Mouse (Mus musculus): ENCODE measurements at regions not wholly inside any gene's neighbourhood (a gene's known extent, or its start where the extent isn't known, plus 50 kb on each side); places are given as distances from the start of the nearest gene placed in this dataset.

DNA sequence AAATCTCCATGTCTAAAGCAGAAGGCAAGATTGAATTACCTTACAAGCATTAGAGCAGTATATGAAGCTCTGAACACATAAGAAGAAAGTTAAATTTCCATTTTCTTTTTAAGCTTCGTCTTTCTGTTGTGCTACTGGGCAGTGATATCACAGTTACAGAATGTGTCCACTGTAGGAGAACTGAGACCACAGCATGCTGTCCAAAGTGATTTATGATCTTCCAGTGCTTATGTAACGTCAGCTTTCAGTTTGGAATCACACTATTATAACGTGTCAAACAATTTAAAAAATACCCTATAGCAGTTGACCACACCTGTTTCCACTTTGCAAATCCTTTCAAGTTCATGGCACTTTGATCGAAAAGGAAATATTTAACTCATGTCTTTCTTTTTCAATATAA lies 221.7 kb downstream of the Pros1 start:
- TF ChIP-seq RAD21 (IDR thresholded peaks at IDR 0.05; ENCODE audit: low read depth, low read length), result no peak
- no peak for TF ChIP-seq CTCF (IDR thresholded peaks at IDR 0.05 in 2 of 3, conservative IDR thresholded peaks at IDR 0.05 in 1 of 3; ENCODE audit: control insufficient read depth in 1 of 3, insufficient read depth in 1 of 3, low read depth in 2 of 3, low read length in 3 of 3, poor library complexity in 1 of 3, severe bottlenecking in 1 of 3)
- TF ChIP-seq ELF1 (IDR thresholded peaks at IDR 0.05; ENCODE audit: low read depth, low read length), result no peak
- TF ChIP-seq EP300 (IDR thresholded peaks at IDR 0.05; ENCODE audit: low read depth in 1 of 2, low read length in 2 of 2), result no peak
- no peak for TF ChIP-seq POLR2A (IDR thresholded peaks at IDR 0.05; ENCODE audit: control insufficient read depth in 1 of 2, insufficient read depth in 1 of 2, low read depth in 1 of 2, low read length in 2 of 2, poor library complexity in 1 of 2)
- TF ChIP-seq USF1 (IDR thresholded peaks at IDR 0.05; ENCODE audit: low read depth, low read length), result no peak
- no peak for TF ChIP-seq USF2 (IDR thresholded peaks at IDR 0.05; ENCODE audit: borderline replicate concordance in 1 of 2, insufficient read depth in 1 of 2, low read depth in 1 of 2, low read length in 2 of 2)
- no peak for TF ChIP-seq NELFE (IDR thresholded peaks at IDR 0.05; ENCODE audit: low read depth, low read length)
- TF ChIP-seq TAL1 (IDR thresholded peaks at IDR 0.05; ENCODE audit: low read length), result no peak
- no peak for TF ChIP-seq MAX (IDR thresholded peaks at IDR 0.05; ENCODE audit: low read length)

Measured in MEL (cell line).